Mouse (Mus musculus) ES-E14 (cell line): ENCODE measurements around the gene Eya2. TPM values are rescaled to one million over a fixed set of nuclear protein-coding genes. Genes with fewer than 3 reads are reported as not detected.
A peak's percentile ranks its signal among the peaks of the same experiment; 100 is the strongest.

Experiments
- DNase-seq: peaks from one replicate; pipeline ENCODE4 v3.0.0-alpha.2; 2013; ENCODE audit warnings: low read depth, low spot score
- H3K27ac ChIP-seq: 2 replicates; pipeline ENCODE4 v1.5.1; 2012; ENCODE audit warnings: low read depth, mild to moderate bottlenecking, low read length, moderate library complexity, mixed read lengths; ENCODE audit not compliant: poor library complexity, insufficient read depth, severe bottlenecking
- H3K36me3 ChIP-seq: 2 replicates; pipeline ENCODE4 v1.6.1; 2012; ENCODE audit warnings: mild to moderate bottlenecking, low read length, moderate library complexity, mixed read lengths; ENCODE audit not compliant: control insufficient read depth, poor library complexity, insufficient read depth, severe bottlenecking
- H3K4me1 ChIP-seq, 2 experiments: fragments of 150-350 bp in 1 of 2; sonication (generic) in 1 of 2; 2 replicates each; pipeline ENCODE4 v1.6.1; 2012; ENCODE audit warnings: low read length in 2 of 2, mild to moderate bottlenecking in 1 of 2, mixed read lengths in 1 of 2; ENCODE audit not compliant: control insufficient read depth in 2 of 2, insufficient read depth in 2 of 2, poor library complexity in 1 of 2
- H3K4me3 ChIP-seq, 2 experiments: fragments of 150-350 bp in 1 of 2; sonication (generic) in 1 of 2; 2 replicates each; pipeline ENCODE4 v1.5.1; 2012; ENCODE audit warnings: low read length in 2 of 2, low read depth in 1 of 2, mild to moderate bottlenecking in 1 of 2, mixed read lengths in 1 of 2; ENCODE audit not compliant: insufficient read depth in 1 of 2, poor library complexity in 1 of 2, severe bottlenecking in 1 of 2
- H3K9ac ChIP-seq: 2 replicates; pipeline ENCODE4 v1.6.1; 2012; ENCODE audit warnings: low read depth, mild to moderate bottlenecking, low read length, mixed read lengths; ENCODE audit not compliant: poor library complexity, insufficient read depth, severe bottlenecking
- H3K9me3 ChIP-seq: fragments of 150-350 bp; sonication (generic); 2 replicates; pipeline ENCODE4 v1.6.1; 2012; ENCODE audit warnings: low read depth, mild to moderate bottlenecking, low read length; ENCODE audit not compliant: control insufficient read depth, insufficient read depth
- CHD2 ChIP-seq: IDR thresholded peaks from 2 replicates; pipeline ENCODE4 v1.6.1; 2014; ENCODE audit warnings: mild to moderate bottlenecking, low read depth, low read length, inconsistent platforms
- HCFC1 ChIP-seq: IDR thresholded peaks from 2 replicates; pipeline ENCODE4 v1.6.1; 2012; ENCODE audit warnings: low read length, inconsistent platforms, borderline replicate concordance; ENCODE audit not compliant: insufficient read depth
- MAFK ChIP-seq: IDR thresholded peaks from 2 replicates; pipeline ENCODE4 v1.6.1; 2014; ENCODE audit warnings: mild to moderate bottlenecking, low read depth, low read length, inconsistent platforms; ENCODE audit not compliant: insufficient read depth
- ZC3H11A ChIP-seq: IDR thresholded peaks from 2 replicates; pipeline ENCODE4 v1.6.1; 2012; ENCODE audit warnings: low read depth, mild to moderate bottlenecking, inconsistent platforms, low read length, borderline replicate concordance
- ZNF384 ChIP-seq: IDR thresholded peaks from 2 replicates; pipeline ENCODE4 v1.6.1; 2012; ENCODE audit warnings: low read depth, low read length, inconsistent platforms
- in situ Hi-C, 2 experiments: fragments of 600-800 bp; cut with MboI; formaldehyde crosslinking; loops; one replicate each; pipeline ENCODE4 v1.15.1; 2025; ENCODE audit warnings: low sequenced_read_pairs in 2 of 2, inconsistent platforms in 1 of 2; ENCODE audit not compliant: unreplicated experiment in 2 of 2
- total RNA-seq: library from RNA; depleted of rRNA; stranded (reverse); fragments of 300-350 nt; gene quantifications from 2 replicates; pipeline ENCODE4 v1.2.3, GENCODE M21; 2012; rRNA removed

Eya2 gene
- total RNA-seq, 1 experiment, result 0.40 TPM

- peaks cover 73% of the 10 kb centered on the region for H3K36me3 ChIP-seq
- H3K4me1 ChIP-seq, result peaks cover 4 to 33% of the 10 kb centered on the region in 2 experiments; a peak in 3 of 4 replicates
- DNase-seq, result peak; percentile 75
- no peak overlapping the region for H3K27ac ChIP-seq
- in situ Hi-C loops, result no loop called here
- no peak overlapping the region for H3K9ac ChIP-seq
- H3K4me3 ChIP-seq, result no peak overlapping the region
- TF ChIP-seq ZNF384, result no peak
- TF ChIP-seq ZC3H11A, result 0 out of 2 replicates have a peak, but pooled peaks have one; percentile 12
- no peak for TF ChIP-seq MAFK
- TF ChIP-seq CHD2, result no peak; the same call in 1 of the 2 replicates
- TF ChIP-seq HCFC1, result no peak
- H3K9me3 ChIP-seq, result no peaks in the 10 kb centered on the region
These were observed 224.4 kb downstream of the Eya2 start for GRCm38 (mm10) chr2:165818985-165819948.

GRCm38 (mm10) chr2:165820073-165820472, 225.2 kb downstream of the Eya2 start:
- Histone ChIP-seq H3K4me1 (peaks cover 4 to 34% of the 10 kb centered on the region in 2 experiments; a peak in 3 of 4 replicates), H3K9me3 (no peaks in the 10 kb centered on the region), H3K9ac (no peak overlapping the region), H3K4me3 (no peak overlapping the region), H3K27ac (peak overlapping the region; percentile 24; the same call in 1 of the 2 replicates), H3K36me3 (peaks cover 73% of the 10 kb centered on the region)
- in situ Hi-C loops, result loop anchor here in 1 of 2 experiments (10.0 kb wide), 1 partner anchor 85 kb away; no protein-coding TSS in a partner anchor
- TF ChIP-seq MAFK, result no peak
- no peak for TF ChIP-seq ZNF384
- TF ChIP-seq ZC3H11A, result no peak
- TF ChIP-seq HCFC1, result no peak
- no peak for TF ChIP-seq CHD2
- no peak for DNase-seq

GRCm38 (mm10) chr2:165820504-165821095, 225.8 kb downstream of the Eya2 start:
- H3K9me3 ChIP-seq, result no peaks in the 10 kb centered on the region
- in situ Hi-C loops, result loop anchor here in 1 of 2 experiments (10.0 kb wide), 1 partner anchor 84 kb away; no protein-coding TSS in a partner anchor
- peaks cover 4 to 37% of the 10 kb centered on the region in 2 experiments; a peak in 3 of 4 replicates for H3K4me1 ChIP-seq
- H3K27ac ChIP-seq, result peak overlapping the region; percentile 36; the same call in 1 of the 2 replicates
- no peak overlapping the region for H3K4me3 ChIP-seq
- H3K36me3 ChIP-seq, result peaks cover 73% of the 10 kb centered on the region
- no peak for DNase-seq
- TF ChIP-seq ZC3H11A, result no peak
- no peak for TF ChIP-seq CHD2
- TF ChIP-seq ZNF384, result no peak
- no peak for TF ChIP-seq MAFK
- no peak for TF ChIP-seq HCFC1
- H3K9ac ChIP-seq, result no peak overlapping the region

Other genes with a start within 250 kb of the Eya2 start
- gene Zfp663, start 226.3 kb upstream of the Eya2 start, total RNA-seq, result 0.37 TPM in 1 of 2 replicates, not detected in the other
- 4.5 and 6.5 TPM in 2 replicates for gene Zfp334, start 206.8 kb upstream of the Eya2 start, total RNA-seq
- gene Ocstamp, start 194.6 kb upstream of the Eya2 start, total RNA-seq, result 0.13 and 0.58 TPM in 2 replicates
- gene Slc13a3, start 121.8 kb upstream of the Eya2 start, total RNA-seq, result 0.11 and 0.22 TPM in 2 replicates
- 19.5 and 22.0 TPM in 2 replicates for gene Trp53rka, start 101.7 kb upstream of the Eya2 start, total RNA-seq
- 0.16 and 0.27 TPM in 2 replicates for gene Slc2a10, start 91.2 kb upstream of the Eya2 start, total RNA-seq